Mouse (Mus musculus) lung, postnatal 0 days (tissue): ENCODE measurements around the gene Gnb1l.

Experiments used
- CTCF ChIP-seq: IDR thresholded peaks from 2 replicates; pipeline ENCODE4 v1.5.1; 2016; ENCODE audit warnings: antibody characterized with exemption, mild to moderate bottlenecking
- EP300 ChIP-seq: IDR thresholded peaks from 2 replicates; pipeline ENCODE4 v1.6.1; 2016; ENCODE audit warnings: antibody characterized with exemption, mild to moderate bottlenecking, control low read depth

DNA sequence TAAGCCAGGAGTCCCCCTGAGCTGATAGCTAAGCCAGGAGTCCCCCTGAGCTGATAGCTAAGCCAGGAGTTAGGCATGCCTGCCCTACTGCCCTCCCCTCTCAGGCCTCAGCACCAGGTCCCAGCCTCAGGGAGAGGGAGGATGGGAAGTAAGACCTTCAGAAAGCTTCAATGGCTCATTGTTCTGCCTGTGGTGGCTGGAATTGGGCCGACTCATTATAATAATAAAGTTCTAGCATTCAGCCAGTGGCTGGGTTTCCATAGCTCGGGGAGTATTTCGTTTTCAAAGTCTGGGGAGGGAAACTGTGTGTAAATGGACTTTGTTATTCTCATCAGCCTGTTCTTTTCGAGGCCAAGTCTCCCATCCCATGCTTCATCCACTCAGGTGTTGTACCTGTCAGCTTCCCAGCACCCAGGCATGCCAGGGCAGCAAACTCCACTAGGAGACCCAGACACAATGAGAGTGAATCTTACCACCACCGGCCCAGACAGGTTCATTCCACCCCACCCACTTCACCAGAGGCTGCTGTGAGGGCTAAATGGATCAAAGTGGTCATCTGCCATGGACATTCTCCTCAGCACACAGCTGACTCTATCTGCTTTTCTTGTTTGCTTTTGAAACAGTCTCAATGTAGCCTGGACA lies 13.6 kb upstream of the Gnb1l start:
- no peak for TF ChIP-seq CTCF
- no peak for TF ChIP-seq EP300
